Mouse (Mus musculus): ENCODE results near the gene Bivm. TPM values are rescaled to one million over a fixed set of nuclear protein-coding genes. Genes with fewer than 3 reads are reported as not detected.
A peak's percentile ranks its signal among the peaks of the same experiment; 100 is the strongest.

Gene Bivm
- total RNA-seq (2014; rRNA removed) (39.9 and 40.1 TPM in 2 replicates), polyA plus RNA-seq (2015; fragmentation: Nextera tagmentation; extraction: Ambion mirVana) (16.9 and 22.5 TPM in 2 replicates)

DNA sequence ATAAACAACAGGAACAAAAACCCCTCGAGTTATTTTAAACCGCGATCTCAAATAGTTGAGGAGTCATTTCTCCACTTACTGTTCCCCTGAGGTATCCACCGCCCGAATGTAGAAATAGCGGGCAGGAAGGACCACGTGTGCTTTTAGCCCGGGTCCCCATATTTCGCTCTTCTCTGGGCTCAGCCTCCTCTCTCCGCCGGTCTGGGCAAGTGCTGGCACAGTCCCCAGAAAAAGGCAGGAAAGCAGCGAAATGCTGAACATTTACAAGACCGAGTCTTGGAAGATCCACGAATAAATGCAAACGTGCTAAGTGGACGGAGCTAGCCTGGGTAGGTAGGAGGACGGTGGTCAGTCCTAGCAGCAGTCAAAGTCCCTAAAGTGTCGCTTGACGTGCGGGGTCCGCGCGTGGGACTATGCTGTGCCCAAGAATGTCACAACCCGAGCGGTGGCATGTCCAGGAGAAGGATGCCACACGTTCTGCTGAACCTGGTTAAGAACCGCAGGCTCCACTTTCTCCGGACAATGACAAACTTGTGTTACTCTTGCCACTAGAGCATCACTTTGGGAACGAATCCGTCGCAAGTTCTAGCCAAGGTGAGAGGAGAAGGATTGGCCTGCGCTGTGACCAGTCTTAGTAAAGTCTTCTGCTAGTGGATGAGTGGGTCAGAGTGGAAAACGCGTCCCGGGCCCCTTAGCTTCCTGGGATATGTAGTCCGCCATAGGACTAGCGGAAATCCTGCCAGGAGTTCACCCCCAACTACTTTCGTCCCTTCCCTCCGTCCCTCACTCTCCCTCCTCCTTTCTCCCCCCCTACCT lies at the start of gene Bivm, which contains the start of gene Kdelc1:
Bivm (plus strand) TSS at position 719 of the 816 bp plus-strand sequence.
Kdelc1 (minus strand) TSS at position 570 of the 816 bp plus-strand sequence.
- peak; percentile 94 for DNase-seq
- no peak for TF ChIP-seq CTCF (IDR thresholded peaks at IDR 0.05; ENCODE audit: low read depth)
- Histone ChIP-seq H3K27me3 (ENCODE audit: insufficient read depth, low read length) (no peaks in the 10 kb centered on the region), H3K9ac (peak within 1 kb of the TSS; percentile 87), H3K4me2 (ENCODE audit: low read depth) (peak within 1 kb of the TSS; percentile 74), H3K9me3 (ENCODE audit: low read length) (no peaks in the 10 kb centered on the region), H3K27ac (ENCODE audit: low read depth, low read length) (peak within 1 kb of the TSS; percentile 94), H3K4me1 (ENCODE audit: insufficient read depth) (no peaks in the 10 kb centered on the region), H3K4me3 (ENCODE audit: low read depth, low read length) (peak within 1 kb of the TSS; percentile 62), H3K36me3 (ENCODE audit: insufficient read depth) (peaks cover 10% of the 10 kb centered on the region; the same call in 1 of the 2 replicates)
- ATAC-seq: peak; percentile 97
- under 1% methylated on average over 39 of the region's 39 CpGs for WGBS

GRCm38 (mm10) chr1:44101448-44102225 lies 17.1 kb upstream of the Bivm start:
- peaks cover 2% of the 10 kb centered on the region; the same call in 1 of the 2 replicates for H3K4me1 ChIP-seq (ENCODE audit: insufficient read depth)
- H3K9me3 ChIP-seq (ENCODE audit: low read length): no peaks in the 10 kb centered on the region
- peak; percentile 46 for DNase-seq
- TF ChIP-seq CTCF (IDR thresholded peaks at IDR 0.05; ENCODE audit: low read depth): peak; percentile 6; the same call in 1 of the 2 replicates
- ATAC-seq: peak; percentile 53
- peak overlapping the region; percentile 77 for H3K27ac ChIP-seq (ENCODE audit: low read depth, low read length)
- WGBS: 1% methylated on average over 55 of the region's 55 CpGs
- H3K9ac ChIP-seq: peak overlapping the region; percentile 61
- peaks cover 4% of the 10 kb centered on the region for H3K36me3 ChIP-seq (ENCODE audit: insufficient read depth)
- peak overlapping the region; percentile 92 for H3K4me3 ChIP-seq (ENCODE audit: low read depth, low read length)
- peak overlapping the region; percentile 65 for H3K4me2 ChIP-seq (ENCODE audit: low read depth)
- no peaks in the 10 kb centered on the region for H3K27me3 ChIP-seq (ENCODE audit: insufficient read depth, low read length)

DNA sequence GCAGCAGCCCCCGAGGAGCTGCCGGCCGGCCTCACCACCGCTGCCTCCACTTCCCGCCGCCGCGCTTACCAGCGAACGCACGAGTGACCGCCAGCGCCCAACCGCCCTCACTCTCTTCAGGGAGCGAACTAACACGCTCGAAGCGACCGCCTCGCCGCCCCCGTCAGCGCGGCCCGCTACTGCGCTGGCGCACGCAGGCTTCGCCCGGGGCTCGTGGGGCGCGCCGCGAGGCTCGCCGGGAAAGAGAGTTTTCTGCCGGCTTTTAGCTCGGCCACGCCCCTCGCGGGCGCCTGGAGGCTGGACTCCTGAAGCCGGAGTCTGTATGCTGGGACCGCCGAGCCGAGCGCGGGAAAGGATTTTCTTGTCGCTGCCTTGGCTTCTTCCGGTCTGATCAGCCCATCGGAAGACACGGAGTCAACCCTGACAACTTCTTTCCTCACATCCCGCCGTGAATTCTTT lies 16.5 kb upstream of the Bivm start, which contains the start of gene Tex30:
Tex30 (minus strand) TSS at position 183 of the 459 bp plus-strand sequence.
- Histone ChIP-seq H3K4me2 (ENCODE audit: low read depth) (peak within 1 kb of the TSS; percentile 65), H3K27ac (ENCODE audit: low read depth, low read length) (peak within 1 kb of the TSS; percentile 77), H3K4me3 (ENCODE audit: low read depth, low read length) (peak within 1 kb of the TSS; percentile 92), H3K27me3 (ENCODE audit: insufficient read depth, low read length) (no peaks in the 10 kb centered on the region), H3K4me1 (ENCODE audit: insufficient read depth) (peaks cover 2% of the 10 kb centered on the region; the same call in 1 of the 2 replicates), H3K36me3 (ENCODE audit: insufficient read depth) (peaks cover 4% of the 10 kb centered on the region), H3K9ac (peak within 1 kb of the TSS; percentile 61), H3K9me3 (ENCODE audit: low read length) (no peaks in the 10 kb centered on the region)
- DNase-seq: peak; percentile 97
- 0% methylated on average over 54 of the region's 55 CpGs for WGBS
- ATAC-seq: peak; percentile 99
- peak; percentile 6; the same call in 1 of the 2 replicates for TF ChIP-seq CTCF (IDR thresholded peaks at IDR 0.05; ENCODE audit: low read depth)

- DNase-seq: peak; percentile 3
- no peak for TF ChIP-seq CTCF (IDR thresholded peaks at IDR 0.05; ENCODE audit: low read depth)
- ATAC-seq: no peak
- Histone ChIP-seq H3K9ac (0 out of 2 replicates have a peak overlapping the region, but pooled peaks have one; percentile 10), H3K9me3 (ENCODE audit: low read length) (no peaks in the 10 kb centered on the region), H3K27me3 (ENCODE audit: insufficient read depth, low read length) (no peaks in the 10 kb centered on the region), H3K4me3 (ENCODE audit: low read depth, low read length) (peak overlapping the region; percentile 92), H3K36me3 (ENCODE audit: insufficient read depth) (peaks cover 8% of the 10 kb centered on the region), H3K4me2 (ENCODE audit: low read depth) (peak overlapping the region; percentile 65), H3K27ac (ENCODE audit: low read depth, low read length) (no peak overlapping the region), H3K4me1 (ENCODE audit: insufficient read depth) (peaks cover 2% of the 10 kb centered on the region; the same call in 1 of the 2 replicates)
- WGBS: 11% methylated on average over 5 of the region's 5 CpGs
These were observed 15.8 kb upstream of the Bivm start for GRCm38 (mm10) chr1:44102939-44103338.

DNA sequence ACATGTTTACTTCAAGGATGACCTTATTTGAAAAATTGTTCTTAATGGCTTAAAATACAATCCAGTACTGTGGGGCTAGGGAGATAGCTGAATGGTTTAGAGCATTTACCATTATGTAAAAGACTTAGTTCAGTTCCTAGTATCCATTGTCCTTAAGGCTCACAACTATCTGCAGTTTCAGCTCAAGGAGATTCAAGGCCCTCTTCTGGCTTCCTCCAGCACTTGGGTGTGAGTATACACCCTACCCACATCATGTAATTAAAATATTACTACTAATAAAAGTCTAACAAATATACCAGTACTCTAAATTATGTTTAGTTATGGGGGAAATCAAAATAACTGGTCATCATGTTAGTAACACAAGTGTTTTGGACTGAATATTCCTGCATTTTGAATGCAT lies 1.2 kb upstream of the Bivm start:
- no peaks in the 10 kb centered on the region for H3K4me1 ChIP-seq (ENCODE audit: insufficient read depth)
- ATAC-seq: no peak
- no peak for DNase-seq
- H3K4me3 ChIP-seq (ENCODE audit: low read depth, low read length): no peak overlapping the region; the same call in 1 of the 2 replicates
- no peaks in the 10 kb centered on the region for H3K9me3 ChIP-seq (ENCODE audit: low read length)
- H3K27ac ChIP-seq (ENCODE audit: low read depth, low read length): no peak overlapping the region
- peaks cover 17% of the 10 kb centered on the region for H3K36me3 ChIP-seq (ENCODE audit: insufficient read depth)
- H3K4me2 ChIP-seq (ENCODE audit: low read depth): peak overlapping the region; percentile 74
- no peak overlapping the region for H3K9ac ChIP-seq
- no peaks in the 10 kb centered on the region for H3K27me3 ChIP-seq (ENCODE audit: insufficient read depth, low read length)
- no peak for TF ChIP-seq CTCF (IDR thresholded peaks at IDR 0.05; ENCODE audit: low read depth)

DNA sequence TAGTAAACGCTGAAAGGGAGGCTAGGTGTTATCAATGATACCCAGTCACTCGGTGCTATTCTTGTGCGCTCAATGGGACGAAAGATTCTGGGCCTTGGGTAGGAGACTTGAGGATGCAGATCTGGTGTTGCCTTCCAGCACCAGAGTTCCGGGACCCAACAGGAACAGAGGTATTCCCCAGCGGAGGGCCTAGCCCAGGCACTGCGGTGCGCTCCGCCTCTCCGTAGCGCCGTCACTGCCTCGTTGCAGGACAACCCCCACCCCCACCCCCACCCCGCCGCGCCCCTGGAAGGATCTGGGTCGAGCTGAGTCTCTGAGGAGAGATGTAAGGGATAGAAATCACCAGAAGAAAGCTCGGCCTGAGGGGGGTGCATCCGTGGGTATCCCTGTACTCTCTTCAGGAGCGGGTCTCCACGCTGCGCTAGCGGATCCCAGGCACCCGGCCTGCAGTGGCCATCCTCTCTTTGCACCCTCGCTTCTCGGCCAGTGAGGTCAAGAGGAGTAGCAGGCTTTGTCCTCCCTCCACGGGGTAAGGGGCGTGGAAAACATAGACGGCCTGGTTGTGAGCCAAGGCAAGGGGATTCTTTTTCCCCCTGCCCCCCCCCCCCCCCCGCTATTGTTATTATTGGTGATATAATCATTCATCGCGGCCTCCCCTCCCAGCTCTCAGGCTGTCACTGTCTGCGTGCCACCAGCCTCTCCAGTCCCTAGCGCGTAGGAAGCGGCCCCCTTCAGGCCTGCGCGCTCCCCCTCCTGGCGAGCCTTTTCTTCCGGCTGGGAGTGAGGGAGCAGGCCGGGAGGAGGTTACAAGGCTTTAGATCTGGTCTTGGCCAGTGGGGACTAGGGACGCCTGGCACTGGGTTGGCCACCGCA lies 680 bp downstream of the Bivm start:
- ATAC-seq (peak; percentile 85), DNase-seq (peak; percentile 83)
- H3K4me2 ChIP-seq (ENCODE audit: low read depth): peak overlapping the region; percentile 74
- no peaks in the 10 kb centered on the region for H3K9me3 ChIP-seq (ENCODE audit: low read length)
- H3K4me3 ChIP-seq (ENCODE audit: low read depth, low read length): peak overlapping the region; percentile 62
- H3K4me1 ChIP-seq (ENCODE audit: insufficient read depth): no peaks in the 10 kb centered on the region
- H3K36me3 ChIP-seq (ENCODE audit: insufficient read depth): peaks cover 4% of the 10 kb centered on the region; the same call in 1 of the 2 replicates
- peak overlapping the region; percentile 94 for H3K27ac ChIP-seq (ENCODE audit: low read depth, low read length)
- peak overlapping the region; percentile 87 for H3K9ac ChIP-seq
- TF ChIP-seq CTCF (IDR thresholded peaks at IDR 0.05; ENCODE audit: low read depth): peak; percentile 74
- under 1% methylated on average over 42 of the region's 43 CpGs for WGBS
- H3K27me3 ChIP-seq (ENCODE audit: insufficient read depth, low read length): no peaks in the 10 kb centered on the region
